Mouse (Mus musculus): ENCODE measurements around the gene Ly6c2. TPM values are rescaled to one million over a fixed set of nuclear protein-coding genes. Genes with fewer than 3 reads are reported as not detected.
"Not testable (repeated sequence)": the region's sequence is repeated elsewhere in the genome, so short reads cannot be mapped to it uniquely, and the experiment has no call there.

Gene Ly6c2
- 32.8 TPM for polyA plus RNA-seq (2012; fragmentation: generic; extraction: Trizol)

- not testable (repeated sequence) for H3K36me3 ChIP-seq (ENCODE audit: control insufficient read depth, insufficient read depth); H3K79me2 ChIP-seq (ENCODE audit: control insufficient read depth, insufficient read depth); H3K4me3 ChIP-seq; H3K27me3 ChIP-seq (ENCODE audit: control insufficient read depth, insufficient read depth, insufficient read length); H3ac ChIP-seq (ENCODE audit: control insufficient read depth, insufficient read length)
- peak within 1 kb of the TSS; percentile 18 for H3K4me2 ChIP-seq (ENCODE audit: low read depth)
These were observed at the start of gene Ly6c2 for GRCm38 (mm10) chr15:75111861-75112630. TSS of gene Ly6c2 (minus strand) at chr15:75111970.

GRCm38 (mm10) chr15:75157646-75158045 lies 45.9 kb upstream of the Ly6c2 start:
- no peaks in the 10 kb centered on the region for H3K36me3 ChIP-seq (ENCODE audit: control insufficient read depth, insufficient read depth)
- H3K27me3 ChIP-seq (ENCODE audit: control insufficient read depth, insufficient read depth, insufficient read length): no peaks in the 10 kb centered on the region
- H3K4me3 ChIP-seq: no peak overlapping the region
- TF ChIP-seq E2F4 (IDR thresholded peaks at IDR 0.05; ENCODE audit: insufficient read depth): no peak
- TF ChIP-seq USF1 (IDR thresholded peaks at IDR 0.05; ENCODE audit: low read depth): no peak
- TF ChIP-seq TCF3 (IDR thresholded peaks at IDR 0.05; ENCODE audit: insufficient read length, low read depth): no peak
- no peak for TF ChIP-seq REST (IDR thresholded peaks at IDR 0.05; ENCODE audit: insufficient read depth, insufficient read length)
- TF ChIP-seq TCF12 (IDR thresholded peaks at IDR 0.05; ENCODE audit: insufficient read depth, poor library complexity, severe bottlenecking): no peak
- no peak overlapping the region for H3ac ChIP-seq (ENCODE audit: control insufficient read depth, insufficient read length)
- no peak overlapping the region for H3K4me2 ChIP-seq (ENCODE audit: low read depth)
- H3K79me2 ChIP-seq (ENCODE audit: control insufficient read depth, insufficient read depth): no peaks in the 10 kb centered on the region

- TF ChIP-seq POLR2AphosphoS2 (IDR thresholded peaks at IDR 0.05; ENCODE audit: insufficient read length, low read depth): no peak
- no peak for TF ChIP-seq TCF12 (IDR thresholded peaks at IDR 0.05; ENCODE audit: insufficient read depth, poor library complexity, severe bottlenecking)
These were observed 43.2 kb upstream of the Ly6c2 start, which contains the start of gene Ly6g for GRCm38 (mm10) chr15:75154940-75155339. TSS of gene Ly6g (plus strand) at chr15:75155240.

DNA sequence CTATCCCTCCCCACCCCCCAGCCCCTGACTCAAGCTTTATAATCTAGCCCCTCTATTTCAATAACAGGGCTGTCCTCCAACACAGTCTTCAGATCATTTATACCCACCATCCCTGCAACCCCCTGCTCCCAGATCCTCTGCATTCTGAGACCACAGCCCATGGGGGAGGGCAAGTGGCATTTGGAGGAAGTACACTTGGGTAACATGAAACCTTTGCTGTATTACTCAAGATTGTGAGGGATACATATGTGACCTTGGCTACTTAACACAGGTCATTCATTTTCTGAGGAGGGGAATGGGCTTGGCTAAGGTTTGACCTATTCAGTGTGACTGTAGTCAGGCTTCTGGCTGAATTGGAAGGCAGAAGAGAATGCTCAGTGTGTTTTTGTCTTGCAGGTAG lies 41.3 kb upstream of the Ly6c2 start:
- no peaks in the 10 kb centered on the region for H3K27me3 ChIP-seq (ENCODE audit: control insufficient read depth, insufficient read depth, insufficient read length)
- no peak for TF ChIP-seq POLR2AphosphoS2 (IDR thresholded peaks at IDR 0.05; ENCODE audit: insufficient read length, low read depth)
- TF ChIP-seq MYOG (IDR thresholded peaks at IDR 0.05; ENCODE audit: control insufficient read depth in 1 of 3, insufficient read depth in 1 of 3, insufficient read length in 2 of 3, low read depth in 2 of 3): no peak
- TF ChIP-seq MAX (IDR thresholded peaks at IDR 0.05; ENCODE audit: low read depth): no peak
- no peak for TF ChIP-seq SRF (IDR thresholded peaks at IDR 0.05; ENCODE audit: control insufficient read depth, insufficient read length, low read depth)
- TF ChIP-seq POLR2A (IDR thresholded peaks at IDR 0.05; ENCODE audit: insufficient read length, low read depth): no peak
- no peak for TF ChIP-seq MYOD1 (IDR thresholded peaks at IDR 0.05; ENCODE audit: control insufficient read depth in 1 of 3, insufficient read length in 2 of 3, low read depth in 2 of 3)
- TF ChIP-seq CEBPB (IDR thresholded peaks at IDR 0.05; ENCODE audit: insufficient read depth, poor library complexity, severe bottlenecking): no peak
- TF ChIP-seq REST (IDR thresholded peaks at IDR 0.05; ENCODE audit: insufficient read depth, insufficient read length): no peak
- TF ChIP-seq E2F4 (IDR thresholded peaks at IDR 0.05; ENCODE audit: insufficient read depth): no peak
- no peak for TF ChIP-seq USF1 (IDR thresholded peaks at IDR 0.05; ENCODE audit: low read depth)
- no peak for TF ChIP-seq TCF12 (IDR thresholded peaks at IDR 0.05; ENCODE audit: insufficient read depth, poor library complexity, severe bottlenecking)
- no peak for TF ChIP-seq TCF3 (IDR thresholded peaks at IDR 0.05; ENCODE audit: insufficient read length, low read depth)
- no peak overlapping the region for H3ac ChIP-seq (ENCODE audit: control insufficient read depth, insufficient read length)
- no peak overlapping the region for H3K4me2 ChIP-seq (ENCODE audit: low read depth)
- no peaks in the 10 kb centered on the region for H3K36me3 ChIP-seq (ENCODE audit: control insufficient read depth, insufficient read depth)
- H3K4me3 ChIP-seq: no peak overlapping the region
- no peaks in the 10 kb centered on the region for H3K79me2 ChIP-seq (ENCODE audit: control insufficient read depth, insufficient read depth)

More at GRCm38 (mm10) chr15:75154940-75155339, 43.2 kb upstream of the Ly6c2 start, which contains the start of gene Ly6g:
- Histone ChIP-seq H3K4me3 (no peak within 1 kb of the TSS), H3ac (ENCODE audit: control insufficient read depth, insufficient read length) (no peak within 1 kb of the TSS), H3K36me3 (ENCODE audit: control insufficient read depth, insufficient read depth) (no peaks in the 10 kb centered on the region), H3K27me3 (ENCODE audit: control insufficient read depth, insufficient read depth, insufficient read length) (no peaks in the 10 kb centered on the region), H3K79me2 (ENCODE audit: control insufficient read depth, insufficient read depth) (no peaks in the 10 kb centered on the region), H3K4me2 (ENCODE audit: low read depth) (no peak within 1 kb of the TSS)

DNA sequence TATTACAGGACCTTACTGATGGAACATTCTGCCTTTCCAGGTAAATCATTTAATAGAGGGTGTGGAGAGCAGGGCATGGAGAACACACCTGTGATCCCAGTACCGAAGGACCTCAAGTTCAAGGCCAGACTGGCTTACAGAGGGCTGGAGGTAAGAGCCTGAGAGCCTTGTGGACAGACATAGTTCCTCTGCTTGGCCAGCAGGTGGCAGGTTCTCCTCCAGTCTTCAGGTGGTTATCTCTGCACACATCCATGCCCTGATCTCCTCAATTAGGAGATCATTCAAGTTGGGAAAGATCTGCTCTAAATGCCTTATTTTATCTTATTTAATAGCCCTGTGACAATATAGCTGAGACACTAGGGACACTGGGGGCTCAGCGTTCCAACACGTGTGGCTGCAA lies 32.0 kb upstream of the Ly6c2 start:
- Histone ChIP-seq H3K4me3 (no peak overlapping the region), H3K79me2 (ENCODE audit: control insufficient read depth, insufficient read depth) (no peaks in the 10 kb centered on the region), H3K36me3 (ENCODE audit: control insufficient read depth, insufficient read depth) (no peaks in the 10 kb centered on the region), H3ac (ENCODE audit: control insufficient read depth, insufficient read length) (no peak overlapping the region), H3K27me3 (ENCODE audit: control insufficient read depth, insufficient read depth, insufficient read length) (no peaks in the 10 kb centered on the region), H3K4me2 (ENCODE audit: low read depth) (no peak overlapping the region)
- TF ChIP-seq E2F4 (IDR thresholded peaks at IDR 0.05; ENCODE audit: insufficient read depth): no peak
- TF ChIP-seq MAX (IDR thresholded peaks at IDR 0.05; ENCODE audit: low read depth): no peak
- TF ChIP-seq USF1 (IDR thresholded peaks at IDR 0.05; ENCODE audit: low read depth): no peak
- no peak for TF ChIP-seq MYOD1 (IDR thresholded peaks at IDR 0.05; ENCODE audit: control insufficient read depth in 1 of 3, insufficient read length in 2 of 3, low read depth in 2 of 3)
- TF ChIP-seq SRF (IDR thresholded peaks at IDR 0.05; ENCODE audit: control insufficient read depth, insufficient read length, low read depth): no peak
- no peak for TF ChIP-seq TCF3 (IDR thresholded peaks at IDR 0.05; ENCODE audit: insufficient read length, low read depth)
- no peak for TF ChIP-seq MYOG (IDR thresholded peaks at IDR 0.05; ENCODE audit: control insufficient read depth in 1 of 3, insufficient read depth in 1 of 3, insufficient read length in 2 of 3, low read depth in 2 of 3)
- no peak for TF ChIP-seq POLR2A (IDR thresholded peaks at IDR 0.05; ENCODE audit: insufficient read length, low read depth)
- no peak for TF ChIP-seq POLR2AphosphoS2 (IDR thresholded peaks at IDR 0.05; ENCODE audit: insufficient read length, low read depth)
- TF ChIP-seq CEBPB (IDR thresholded peaks at IDR 0.05; ENCODE audit: insufficient read depth, poor library complexity, severe bottlenecking): no peak
- no peak for TF ChIP-seq TCF12 (IDR thresholded peaks at IDR 0.05; ENCODE audit: insufficient read depth, poor library complexity, severe bottlenecking)
- no peak for TF ChIP-seq REST (IDR thresholded peaks at IDR 0.05; ENCODE audit: insufficient read depth, insufficient read length)

GRCm38 (mm10) chr15:75141812-75142360 lies 30.1 kb upstream of the Ly6c2 start:
- not testable (repeated sequence) for H3K27me3 ChIP-seq (ENCODE audit: control insufficient read depth, insufficient read depth, insufficient read length); H3K36me3 ChIP-seq (ENCODE audit: control insufficient read depth, insufficient read depth); H3K4me2 ChIP-seq (ENCODE audit: low read depth); H3K79me2 ChIP-seq (ENCODE audit: control insufficient read depth, insufficient read depth); H3K4me3 ChIP-seq; H3ac ChIP-seq (ENCODE audit: control insufficient read depth, insufficient read length)

GRCm38 (mm10) chr15:75137739-75138138 lies 26.0 kb upstream of the Ly6c2 start:
- H3K4me2 ChIP-seq (ENCODE audit: low read depth); H3K36me3 ChIP-seq (ENCODE audit: control insufficient read depth, insufficient read depth); H3K27me3 ChIP-seq (ENCODE audit: control insufficient read depth, insufficient read depth, insufficient read length): not testable (repeated sequence)

DNA sequence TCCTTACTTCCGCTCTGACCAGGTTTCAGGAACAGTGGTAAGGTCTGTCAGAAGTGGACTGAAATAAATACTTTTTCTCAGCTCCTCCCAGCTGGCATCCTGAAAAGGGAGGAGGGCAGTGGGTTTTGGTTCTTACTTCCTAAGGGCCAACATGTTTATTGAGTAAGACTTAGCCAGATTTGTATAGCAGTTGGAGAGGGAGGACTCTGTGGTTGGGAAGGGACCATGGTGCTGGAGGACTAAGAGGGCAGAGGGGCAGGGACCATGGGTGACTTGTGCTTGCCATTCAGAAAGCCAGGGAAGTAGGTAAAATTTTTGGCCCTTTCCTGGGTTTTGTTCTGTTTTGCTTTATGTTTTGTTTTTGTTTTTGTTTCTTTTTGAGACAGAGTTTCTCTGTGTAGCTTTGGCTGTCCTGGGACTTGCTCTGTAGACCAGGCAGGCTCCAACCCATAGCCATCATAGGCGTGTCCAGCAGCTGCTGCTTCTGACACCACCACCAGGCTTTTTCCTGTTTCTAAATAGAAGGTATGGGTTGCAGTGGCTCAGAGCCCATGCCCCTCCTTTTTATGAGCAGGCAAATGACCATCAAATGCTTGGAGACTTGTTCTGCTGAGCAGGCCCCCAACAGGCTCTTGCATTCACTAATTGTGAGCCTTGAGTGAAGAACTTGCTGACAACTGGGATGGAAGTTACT lies 23.5 kb upstream of the Ly6c2 start:
- H3ac ChIP-seq (ENCODE audit: control insufficient read depth, insufficient read length); H3K4me2 ChIP-seq (ENCODE audit: low read depth); H3K27me3 ChIP-seq (ENCODE audit: control insufficient read depth, insufficient read depth, insufficient read length); H3K4me3 ChIP-seq; H3K79me2 ChIP-seq (ENCODE audit: control insufficient read depth, insufficient read depth); H3K36me3 ChIP-seq (ENCODE audit: control insufficient read depth, insufficient read depth): not testable (repeated sequence)

More at GRCm38 (mm10) chr15:75137739-75138138, 26.0 kb upstream of the Ly6c2 start:
- not testable (repeated sequence) for H3K79me2 ChIP-seq (ENCODE audit: control insufficient read depth, insufficient read depth); H3K4me3 ChIP-seq; H3ac ChIP-seq (ENCODE audit: control insufficient read depth, insufficient read length)

All from myocyte (in vitro differentiated cells).